Comparison of ENCODE assay signal across 8 mouse cellular contexts in genomic region chr4:70412126-70412525, GRCm38 (mm10). TPM values are rescaled to one million over a fixed set of nuclear protein-coding genes. Genes with fewer than 3 reads are reported as not detected.
DNase-seq lines count a peak whose midpoint lies in the region; ATAC-seq and TF ChIP-seq lines count a peak whose summit lies in the region.

No protein-coding gene starts in this region.

- H3K36me3 ChIP-seq in forebrain, embryonic 12.5 days (replicated peaks), result no peaks in the 10 kb centered on the region
- H3K36me3 ChIP-seq in forebrain, embryonic 15.5 days, result no peaks in the 10 kb centered on the region
- peaks cover 0 to 7% of the 10 kb centered on the region in 2 experiments; a peak in 2 of 4 replicates for H3K36me3 ChIP-seq in MEL (ENCODE audit: control insufficient read depth in 1 of 2, insufficient read depth in 2 of 2, low read length in 2 of 2)
- H3K36me3 ChIP-seq in midbrain, embryonic 16.5 days (ENCODE audit: control insufficient read depth, insufficient read depth, low read length), result no peaks in the 10 kb centered on the region

- no peak overlapping the region for H3K4me2 ChIP-seq in forebrain, embryonic 12.5 days
- H3K4me2 ChIP-seq in forebrain, embryonic 15.5 days (replicated peaks), result no peak overlapping the region
- H3K4me2 ChIP-seq in midbrain, embryonic 16.5 days (ENCODE audit: low read length), result no peak overlapping the region

- no peak overlapping the region for H3K9ac ChIP-seq in forebrain, embryonic 12.5 days
- H3K9ac ChIP-seq in forebrain, embryonic 15.5 days (replicated peaks), result no peak overlapping the region
- H3K9ac ChIP-seq in MEL (ENCODE audit: control insufficient read depth, low read depth, low read length, poor library complexity, severe bottlenecking), result no peak overlapping the region
- no peak overlapping the region for H3K9ac ChIP-seq in midbrain, embryonic 16.5 days (ENCODE audit: low read depth, low read length)

- no peak overlapping the region for H3K27ac ChIP-seq in forebrain, embryonic 12.5 days
- H3K27ac ChIP-seq in forebrain, embryonic 15.5 days (replicated peaks), result no peak overlapping the region
- H3K27ac ChIP-seq in MEL (ENCODE audit: control insufficient read depth, low read depth, low read length), result no peak overlapping the region
- no peak overlapping the region for H3K27ac ChIP-seq in midbrain, embryonic 16.5 days (ENCODE audit: low read length)

- TF ChIP-seq RAD21 in MEL (IDR thresholded peaks at IDR 0.05; ENCODE audit: low read depth, low read length), result no peak

- no peak for DNase-seq in MEL (ENCODE audit: low read depth, low spot score)
- DNase-seq in thymus, adult 18-20 months, result no peak
- no peak for DNase-seq in spleen, postnatal 14 days (ENCODE audit: low spot score in 2 of 2)
- no peak for DNase-seq in cerebellum, adult 11 months

- peaks cover 38% of the 10 kb centered on the region for H3K4me1 ChIP-seq in forebrain, embryonic 12.5 days
- H3K4me1 ChIP-seq in forebrain, embryonic 15.5 days, result peaks cover 25% of the 10 kb centered on the region
- no peaks in the 10 kb centered on the region for H3K4me1 ChIP-seq in MEL (ENCODE audit: control insufficient read depth in 1 of 2, insufficient read depth in 2 of 2, low read length in 2 of 2)
- H3K4me1 ChIP-seq in midbrain, embryonic 16.5 days (ENCODE audit: control insufficient read depth, insufficient read depth, low read length), result peaks cover 18% of the 10 kb centered on the region

- no peak for TF ChIP-seq EP300 in MEL (IDR thresholded peaks at IDR 0.05; ENCODE audit: low read depth in 1 of 2, low read length in 2 of 2)

- TF ChIP-seq CTCF in MEL (IDR thresholded peaks at IDR 0.05 in 2 of 3, conservative IDR thresholded peaks at IDR 0.05 in 1 of 3; ENCODE audit: control insufficient read depth in 1 of 3, insufficient read depth in 1 of 3, low read depth in 2 of 3, low read length in 3 of 3, poor library complexity in 1 of 3, severe bottlenecking in 1 of 3), result no peak

- H3K79me2 ChIP-seq in MEL (ENCODE audit: control insufficient read depth, insufficient read depth, low read length, poor library complexity), result peaks cover 8% of the 10 kb centered on the region

- no peaks in the 10 kb centered on the region for H3K9me3 ChIP-seq in forebrain, embryonic 12.5 days
- H3K9me3 ChIP-seq in forebrain, embryonic 15.5 days, result no peaks in the 10 kb centered on the region
- H3K9me3 ChIP-seq in MEL (replicated peaks; ENCODE audit: insufficient read depth, low read length), result no peaks in the 10 kb centered on the region
- H3K9me3 ChIP-seq in midbrain, embryonic 16.5 days (replicated peaks; ENCODE audit: control insufficient read depth, low read length, poor library complexity, severe bottlenecking), result no peaks in the 10 kb centered on the region

- H3K4me3 ChIP-seq in forebrain, embryonic 12.5 days (replicated peaks), result no peak overlapping the region
- no peak overlapping the region for H3K4me3 ChIP-seq in forebrain, embryonic 15.5 days
- no peak overlapping the region for H3K4me3 ChIP-seq in MEL (ENCODE audit: control insufficient read depth in 1 of 2, insufficient read depth in 1 of 2, low read depth in 2 of 2, low read length in 2 of 2)
- H3K4me3 ChIP-seq in midbrain, embryonic 16.5 days (ENCODE audit: low read depth, low read length), result no peak overlapping the region

- 32% methylated on average over 2 of the region's 2 CpGs for WGBS in forebrain, embryonic 12.5 days
- 18% methylated on average over 2 of the region's 2 CpGs for WGBS in forebrain, embryonic 15.5 days
- 15% methylated on average over 2 of the region's 2 CpGs for whole genome bisulfite sequencing in midbrain, embryonic 16.5 days

- ATAC-seq in forebrain, embryonic 12.5 days (ENCODE audit: low FRiP score), result peak; percentile 15; the same call in 1 of the 2 replicates
- no peak for ATAC-seq in forebrain, embryonic 15.5 days (replicated peaks)
- ATAC-seq in frontal cortex, adult (ENCODE audit: low TSS enrichment), result peak; percentile 27
- peak; percentile 13; the same call in 1 of the 2 replicates for ATAC-seq in midbrain, embryonic 16.5 days

- no peak for TF ChIP-seq POLR2A in MEL (IDR thresholded peaks at IDR 0.05; ENCODE audit: control insufficient read depth in 1 of 2, insufficient read depth in 1 of 2, low read depth in 1 of 2, low read length in 2 of 2, poor library complexity in 1 of 2)

- no peaks in the 10 kb centered on the region for H3K27me3 ChIP-seq in forebrain, embryonic 12.5 days
- no peaks in the 10 kb centered on the region for H3K27me3 ChIP-seq in forebrain, embryonic 15.5 days
- H3K27me3 ChIP-seq in MEL (ENCODE audit: control insufficient read depth in 1 of 2, insufficient read depth in 2 of 2, low read length in 2 of 2), result no peaks in the 10 kb centered on the region; a peak in 1 of 4 replicates
- no peaks in the 10 kb centered on the region for H3K27me3 ChIP-seq in midbrain, embryonic 16.5 days (ENCODE audit: control insufficient read depth, insufficient read depth, low read depth, low read length)

TF ChIP-seq in MEL, 35 proteins besides CTCF, POLR2A, EP300 and RAD21:
- 0 out of 2 replicates have a peak, but pooled peaks have one; percentile 32 for TF ChIP-seq ETS1 (IDR thresholded peaks at IDR 0.05; ENCODE audit: low read depth, low read length)
- TF ChIP-seq MYC (IDR thresholded peaks at IDR 0.05; ENCODE audit: low read depth, low read length), result no peak
- no peak for TF ChIP-seq ZMIZ1 (IDR thresholded peaks at IDR 0.05; ENCODE audit: low read depth, low read length)

RNA-seq across cellular contexts. Expression of gene Cdk5rap2, which starts 1.9 kb away (rescaled TPM):
- polyA plus RNA-seq in forebrain, embryonic 12.5 days (2016; fragmentation: Nextera tagmentation; extraction: Ambion mirVana), result 28.5 and 29.2 TPM in 2 replicates
- 11.6 and 12.5 TPM in 2 replicates for polyA plus RNA-seq in forebrain, embryonic 15.5 days (2015; fragmentation: Nextera tagmentation; extraction: Ambion mirVana)
- 9.1 and 10.5 TPM in 2 replicates for total RNA-seq in MEL (2012; rRNA removed)
- polyA plus RNA-seq in MEL (2012; ENCODE audit: insufficient read depth in 1 of 2, insufficient read length in 2 of 2, low read depth in 1 of 2, low replicate concordance in 2 of 2, missing spikeins in 1 of 2), result 10 to 100 TPM in 1 of 2 experiments, not detected in 1; 15.4 TPM
- polyA plus RNA-seq in midbrain, embryonic 16.5 days (2015; fragmentation: Nextera tagmentation; extraction: Ambion mirVana), result 6.0 and 7.7 TPM in 2 replicates
